Mouse (Mus musculus): ENCODE data around the gene Cacna1d. TPM values are rescaled to one million over a fixed set of nuclear protein-coding genes. Genes with fewer than 3 reads are reported as not detected.

The Cacna1d gene
- polyA plus RNA-seq, 1 experiment from 2014 or later, result 9.5 TPM

DNA sequence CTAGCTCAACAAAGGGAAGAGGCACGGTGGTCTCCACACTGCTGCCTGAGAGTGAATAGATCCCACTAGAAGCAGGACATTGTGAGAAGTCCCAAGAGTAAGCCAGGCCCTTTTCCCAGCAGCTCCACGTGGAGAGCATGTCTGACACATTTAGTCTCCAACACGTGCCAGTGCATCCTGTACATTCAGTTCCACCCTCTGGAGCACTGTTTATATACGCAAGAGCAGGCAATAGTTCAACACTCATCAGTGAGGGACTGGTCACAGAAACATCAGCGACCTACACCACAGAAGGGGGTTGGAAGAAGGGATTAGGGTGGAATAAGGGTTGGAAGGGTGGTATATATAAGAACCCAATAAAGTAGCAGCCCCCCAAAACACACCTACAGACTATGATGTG, 371.2 kb downstream of the Cacna1d start:
- H3K4me2 ChIP-seq (ENCODE audit: low read length), result no peak overlapping the region
- H3K4me1 ChIP-seq (replicated peaks; ENCODE audit: control insufficient read depth, insufficient read depth, low read length), result no peaks in the 10 kb centered on the region
- ATAC-seq, result no peak
- H3K4me3 ChIP-seq (replicated peaks; ENCODE audit: low read length), result no peak overlapping the region
- H3K27me3 ChIP-seq (replicated peaks; ENCODE audit: control insufficient read depth, insufficient read depth, low read length), result no peaks in the 10 kb centered on the region
- 77% methylated on average over 5 of the region's 5 CpGs for WGBS
- no peaks in the 10 kb centered on the region; the same call in 1 of the 2 replicates for H3K36me3 ChIP-seq (ENCODE audit: control insufficient read depth, insufficient read depth)
- no peak overlapping the region for H3K9ac ChIP-seq (replicated peaks; ENCODE audit: low read depth, low read length)
- H3K9me3 ChIP-seq (ENCODE audit: control insufficient read depth, low read length), result no peaks in the 10 kb centered on the region
- no peak overlapping the region for H3K27ac ChIP-seq (ENCODE audit: low read length)

- 65% methylated on average over 9 of the region's 9 CpGs for WGBS
- H3K36me3 ChIP-seq (ENCODE audit: control insufficient read depth, insufficient read depth), result no peaks in the 10 kb centered on the region; the same call in 1 of the 2 replicates
- no peaks in the 10 kb centered on the region for H3K9me3 ChIP-seq (ENCODE audit: control insufficient read depth, low read length)
- no peak overlapping the region for H3K4me3 ChIP-seq (replicated peaks; ENCODE audit: low read length)
- H3K9ac ChIP-seq (replicated peaks; ENCODE audit: low read depth, low read length), result no peak overlapping the region
- no peaks in the 10 kb centered on the region for H3K27me3 ChIP-seq (replicated peaks; ENCODE audit: control insufficient read depth, insufficient read depth, low read length)
- ATAC-seq, result no peak
- no peaks in the 10 kb centered on the region for H3K4me1 ChIP-seq (replicated peaks; ENCODE audit: control insufficient read depth, insufficient read depth, low read length)
- H3K4me2 ChIP-seq (ENCODE audit: low read length), result no peak overlapping the region
- no peak overlapping the region for H3K27ac ChIP-seq (ENCODE audit: low read length)
Observed at GRCm38 (mm10) chr14:30113392-30114108, 377.7 kb downstream of the Cacna1d start.

DNA sequence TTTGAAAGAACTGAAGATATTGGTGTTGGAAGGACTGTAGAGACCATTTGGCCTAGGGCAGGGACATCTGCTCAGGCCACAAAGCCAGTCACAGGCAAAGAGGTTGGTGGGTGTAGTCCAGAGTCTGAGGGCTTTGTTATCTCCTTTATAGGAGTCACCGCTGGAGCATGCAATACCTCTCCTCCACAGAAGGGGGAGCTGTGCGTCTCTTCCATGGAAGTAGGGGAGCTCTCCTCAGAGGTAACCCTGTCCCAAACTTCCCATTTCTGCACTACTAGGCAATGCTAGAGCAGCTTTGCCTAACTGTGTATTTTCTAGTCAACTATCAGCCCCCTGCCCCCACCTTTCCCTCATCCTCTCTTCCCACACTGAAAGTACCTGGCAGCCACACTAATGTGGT, 382.2 kb downstream of the Cacna1d start:
- no peak overlapping the region for H3K4me2 ChIP-seq (ENCODE audit: low read length)
- no peak for ATAC-seq
- H3K36me3 ChIP-seq (ENCODE audit: control insufficient read depth, insufficient read depth), result no peaks in the 10 kb centered on the region; the same call in 1 of the 2 replicates
- no peaks in the 10 kb centered on the region for H3K27me3 ChIP-seq (replicated peaks; ENCODE audit: control insufficient read depth, insufficient read depth, low read length)
- H3K9ac ChIP-seq (replicated peaks; ENCODE audit: low read depth, low read length), result no peak overlapping the region
- H3K27ac ChIP-seq (ENCODE audit: low read length), result no peak overlapping the region
- H3K4me3 ChIP-seq (replicated peaks; ENCODE audit: low read length), result no peak overlapping the region
- no peaks in the 10 kb centered on the region for H3K9me3 ChIP-seq (ENCODE audit: control insufficient read depth, low read length)
- WGBS, result 55% methylated on average over 2 of the region's 2 CpGs
- H3K4me1 ChIP-seq (replicated peaks; ENCODE audit: control insufficient read depth, insufficient read depth, low read length), result peaks cover 12% of the 10 kb centered on the region

- Histone ChIP-seq H3K4me3 (replicated peaks; ENCODE audit: low read length) (no peak overlapping the region), H3K9me3 (ENCODE audit: control insufficient read depth, low read length) (no peaks in the 10 kb centered on the region), H3K4me2 (ENCODE audit: low read length) (no peak overlapping the region), H3K9ac (replicated peaks; ENCODE audit: low read depth, low read length) (no peak overlapping the region), H3K36me3 (ENCODE audit: control insufficient read depth, insufficient read depth) (no peaks in the 10 kb centered on the region; the same call in 1 of the 2 replicates), H3K4me1 (replicated peaks; ENCODE audit: control insufficient read depth, insufficient read depth, low read length) (peaks cover 14% of the 10 kb centered on the region), H3K27me3 (replicated peaks; ENCODE audit: control insufficient read depth, insufficient read depth, low read length) (no peaks in the 10 kb centered on the region), H3K27ac (ENCODE audit: low read length) (no peak overlapping the region)
- WGBS, result 81% methylated on average over 4 of the region's 4 CpGs
- no peak for ATAC-seq
Observed at GRCm38 (mm10) chr14:30106550-30106949, 384.7 kb downstream of the Cacna1d start.

DNA sequence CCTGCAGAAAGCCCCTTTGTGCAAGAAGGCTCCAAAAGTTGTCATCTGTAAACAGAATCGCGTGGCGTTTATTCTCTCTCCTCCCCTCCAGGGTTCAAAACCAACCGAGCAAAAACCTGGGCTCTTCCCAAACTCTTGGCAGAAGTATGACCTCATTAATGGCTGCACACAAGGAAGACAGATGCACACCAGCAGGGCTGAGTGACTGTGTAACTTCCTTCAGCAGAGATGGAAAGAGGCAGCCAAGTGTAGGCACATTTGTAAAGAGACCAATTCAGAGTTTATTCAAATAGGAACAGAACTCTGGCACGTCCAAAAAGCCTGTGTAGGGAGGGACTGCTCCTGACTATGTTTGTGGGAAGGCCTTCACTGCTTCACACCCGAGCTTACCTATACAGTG, 385.7 kb downstream of the Cacna1d start:
- H3K9me3 ChIP-seq (ENCODE audit: control insufficient read depth, low read length), result no peaks in the 10 kb centered on the region
- no peak overlapping the region for H3K4me2 ChIP-seq (ENCODE audit: low read length)
- H3K36me3 ChIP-seq (ENCODE audit: control insufficient read depth, insufficient read depth), result no peaks in the 10 kb centered on the region; the same call in 1 of the 2 replicates
- no peaks in the 10 kb centered on the region for H3K27me3 ChIP-seq (replicated peaks; ENCODE audit: control insufficient read depth, insufficient read depth, low read length)
- H3K9ac ChIP-seq (replicated peaks; ENCODE audit: low read depth, low read length), result no peak overlapping the region
- peaks cover 14% of the 10 kb centered on the region for H3K4me1 ChIP-seq (replicated peaks; ENCODE audit: control insufficient read depth, insufficient read depth, low read length)
- 30% methylated on average over 6 of the region's 6 CpGs for WGBS
- H3K27ac ChIP-seq (ENCODE audit: low read length), result peak overlapping the region; percentile 11
- ATAC-seq, result peak; percentile 92
- H3K4me3 ChIP-seq (replicated peaks; ENCODE audit: low read length), result no peak overlapping the region

DNA sequence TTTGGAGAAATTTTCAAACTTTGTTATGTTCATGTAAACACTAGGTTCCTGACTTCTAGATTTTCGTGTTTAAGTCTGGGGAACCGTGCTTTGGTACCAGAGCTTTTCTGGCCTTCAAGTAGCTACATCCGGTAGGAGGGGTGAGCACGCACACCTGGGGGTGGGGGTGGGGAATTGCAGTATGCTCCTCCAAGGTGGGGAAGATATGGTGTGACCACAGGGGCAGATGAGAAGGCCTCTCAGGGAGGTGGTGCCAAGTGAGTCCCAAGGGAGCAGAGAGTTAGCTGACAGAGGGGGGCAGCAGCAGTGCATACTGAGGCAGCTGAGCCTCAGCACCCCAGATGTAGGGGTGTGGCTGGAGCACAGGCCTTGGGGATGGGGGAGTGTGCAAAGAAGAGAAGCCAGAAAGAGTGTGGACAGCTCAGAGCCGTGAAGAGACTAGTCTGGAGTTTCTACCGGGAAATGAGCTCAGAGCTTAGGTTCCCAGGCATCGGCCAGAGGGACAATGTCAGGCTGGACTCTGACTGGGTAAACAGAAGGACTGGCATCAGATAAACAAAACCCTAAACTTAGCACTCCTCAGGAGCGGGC, 387.2 kb downstream of the Cacna1d start:
- Histone ChIP-seq H3K4me2 (ENCODE audit: low read length) (no peak overlapping the region), H3K4me3 (replicated peaks; ENCODE audit: low read length) (no peak overlapping the region), H3K27me3 (replicated peaks; ENCODE audit: control insufficient read depth, insufficient read depth, low read length) (no peaks in the 10 kb centered on the region), H3K9ac (replicated peaks; ENCODE audit: low read depth, low read length) (no peak overlapping the region), H3K27ac (ENCODE audit: low read length) (no peak overlapping the region), H3K36me3 (ENCODE audit: control insufficient read depth, insufficient read depth) (no peaks in the 10 kb centered on the region; the same call in 1 of the 2 replicates), H3K9me3 (ENCODE audit: control insufficient read depth, low read length) (no peaks in the 10 kb centered on the region), H3K4me1 (replicated peaks; ENCODE audit: control insufficient read depth, insufficient read depth, low read length) (peaks cover 14% of the 10 kb centered on the region)
- no peak for ATAC-seq
- 78% methylated on average over 8 of the region's 8 CpGs for WGBS

DNA sequence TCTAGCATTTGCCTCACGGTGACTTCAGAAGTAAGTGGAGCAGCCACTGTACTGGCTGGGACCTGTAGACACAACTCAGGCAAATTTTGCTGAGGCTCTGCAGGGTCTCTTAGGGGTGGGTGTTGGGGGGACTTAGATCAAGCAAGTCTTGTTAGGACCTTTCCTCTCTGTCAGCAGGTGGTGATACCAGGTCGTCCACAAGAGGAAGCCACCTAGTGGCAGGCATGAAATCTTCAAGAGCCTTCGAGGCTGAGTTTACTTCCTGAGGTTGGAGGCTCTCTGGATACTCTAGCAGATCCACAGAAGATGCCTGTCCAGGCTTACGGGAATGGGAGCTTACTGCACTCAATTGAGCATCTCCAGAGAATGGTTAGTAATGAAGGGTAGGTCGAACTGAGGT, 394.0 kb downstream of the Cacna1d start:
- Histone ChIP-seq H3K4me2 (ENCODE audit: low read length) (no peak overlapping the region), H3K4me1 (replicated peaks; ENCODE audit: control insufficient read depth, insufficient read depth, low read length) (no peaks in the 10 kb centered on the region), H3K9ac (replicated peaks; ENCODE audit: low read depth, low read length) (no peak overlapping the region), H3K27me3 (replicated peaks; ENCODE audit: control insufficient read depth, insufficient read depth, low read length) (no peaks in the 10 kb centered on the region), H3K36me3 (ENCODE audit: control insufficient read depth, insufficient read depth) (peaks cover 2% of the 10 kb centered on the region; the same call in 1 of the 2 replicates), H3K4me3 (replicated peaks; ENCODE audit: low read length) (no peak overlapping the region), H3K27ac (ENCODE audit: low read length) (no peak overlapping the region), H3K9me3 (ENCODE audit: control insufficient read depth, low read length) (no peaks in the 10 kb centered on the region)
- WGBS, result 61% methylated on average over 5 of the region's 5 CpGs
- ATAC-seq, result no peak

GRCm38 (mm10) chr14:30092426-30092825, 398.8 kb downstream of the Cacna1d start:
- H3K4me1 ChIP-seq (replicated peaks; ENCODE audit: control insufficient read depth, insufficient read depth, low read length), result no peaks in the 10 kb centered on the region
- no peaks in the 10 kb centered on the region for H3K36me3 ChIP-seq (ENCODE audit: control insufficient read depth, insufficient read depth)
- H3K27me3 ChIP-seq (replicated peaks; ENCODE audit: control insufficient read depth, insufficient read depth, low read length), result no peaks in the 10 kb centered on the region
- H3K4me3 ChIP-seq (replicated peaks; ENCODE audit: low read length), result no peak overlapping the region
- H3K9me3 ChIP-seq (ENCODE audit: control insufficient read depth, low read length), result no peaks in the 10 kb centered on the region
- WGBS, result 90% methylated on average over 4 of the region's 4 CpGs
- H3K4me2 ChIP-seq (ENCODE audit: low read length), result no peak overlapping the region
- H3K9ac ChIP-seq (replicated peaks; ENCODE audit: low read depth, low read length), result no peak overlapping the region
- ATAC-seq, result no peak
- H3K27ac ChIP-seq (ENCODE audit: low read length), result no peak overlapping the region

GRCm38 (mm10) chr14:30092021-30092420, 399.2 kb downstream of the Cacna1d start:
- Histone ChIP-seq H3K4me3 (replicated peaks; ENCODE audit: low read length) (no peak overlapping the region), H3K9me3 (ENCODE audit: control insufficient read depth, low read length) (no peaks in the 10 kb centered on the region), H3K4me1 (replicated peaks; ENCODE audit: control insufficient read depth, insufficient read depth, low read length) (no peaks in the 10 kb centered on the region), H3K36me3 (ENCODE audit: control insufficient read depth, insufficient read depth) (no peaks in the 10 kb centered on the region), H3K27ac (ENCODE audit: low read length) (no peak overlapping the region), H3K27me3 (replicated peaks; ENCODE audit: control insufficient read depth, insufficient read depth, low read length) (no peaks in the 10 kb centered on the region), H3K9ac (replicated peaks; ENCODE audit: low read depth, low read length) (no peak overlapping the region), H3K4me2 (ENCODE audit: low read length) (no peak overlapping the region)
- WGBS, result 83% methylated on average over 2 of the region's 2 CpGs
- ATAC-seq, result no peak

All from forebrain, embryonic 16.5 days (tissue).